Mouse (Mus musculus) right cerebral cortex, postnatal 10 days (tissue): ENCODE data around the gene Itih3.

Experiments
- DNase-seq, 2 experiments: peaks; one replicate each; pipeline ENCODE4 v3.0.0; 2021; ENCODE audit warnings: low spot score in 2 of 2

Itih3 gene

GRCm38 (mm10) chr14:30861421-30862125 lies 62.0 kb downstream of the Itih3 start:
- no peak for DNase-seq
